Mouse (Mus musculus): ENCODE measurements at regions not wholly inside any gene's neighbourhood (a gene's known extent, or its start where the extent isn't known, plus 50 kb on each side); places are given as distances from the start of the nearest gene placed in this dataset.

DNA sequence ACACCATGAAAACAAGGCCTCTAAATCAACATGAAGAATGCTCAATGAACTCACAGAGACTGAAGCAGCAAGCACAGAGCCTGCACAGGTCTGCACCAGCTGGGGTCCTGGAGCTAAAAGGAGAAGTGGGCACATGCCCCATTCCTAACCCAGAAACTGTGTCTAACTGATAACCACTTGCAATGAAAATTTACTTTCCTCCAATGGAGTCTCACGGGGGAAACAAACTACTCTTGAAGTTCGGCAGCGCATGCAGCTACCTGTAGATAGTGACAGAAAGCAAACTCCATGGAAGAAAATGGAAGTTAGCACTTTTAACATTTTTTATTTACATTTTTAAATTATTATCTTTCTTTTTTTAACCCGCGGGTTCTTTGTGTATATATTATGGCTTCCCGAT, 76.8 kb upstream of the Akap6 start:
- no peak for DNase-seq (ENCODE audit: low spot score in 2 of 2)

DNA sequence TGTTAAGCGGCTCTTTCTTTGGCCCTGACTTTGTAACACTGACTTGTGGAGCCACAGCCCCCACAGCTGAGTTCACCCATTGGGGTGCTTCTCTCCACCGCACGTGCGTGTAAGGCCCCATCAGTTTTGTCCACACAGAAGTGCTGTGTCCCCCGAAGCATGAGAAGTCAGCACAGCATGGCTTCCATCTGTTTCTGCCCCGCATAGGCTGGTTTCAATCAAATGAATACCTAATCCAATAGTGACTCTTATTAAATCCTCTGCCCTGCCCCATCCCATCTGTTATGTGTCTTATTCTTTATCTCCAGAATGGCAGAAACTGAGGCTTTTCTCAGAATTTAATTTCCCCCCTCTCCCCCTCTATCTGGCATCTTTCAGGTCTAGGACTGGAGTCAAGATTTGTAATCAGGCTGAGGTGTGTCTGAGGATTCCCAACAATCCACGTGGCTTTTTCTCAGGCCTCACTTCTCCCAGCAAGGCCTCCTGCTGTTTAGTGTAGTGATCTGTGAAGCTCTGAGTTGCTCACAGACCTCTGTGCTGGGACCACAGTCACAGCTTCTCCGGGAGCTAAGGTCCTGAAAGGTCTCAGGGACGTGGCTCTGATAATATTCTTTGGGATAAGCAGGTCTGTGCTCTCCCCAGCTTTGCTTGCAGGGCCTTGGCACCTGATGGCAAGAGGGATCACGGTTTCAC, 75.6 kb upstream of the Akap6 start:
- DNase-seq (ENCODE audit: low spot score in 2 of 2), result no peak

DNA sequence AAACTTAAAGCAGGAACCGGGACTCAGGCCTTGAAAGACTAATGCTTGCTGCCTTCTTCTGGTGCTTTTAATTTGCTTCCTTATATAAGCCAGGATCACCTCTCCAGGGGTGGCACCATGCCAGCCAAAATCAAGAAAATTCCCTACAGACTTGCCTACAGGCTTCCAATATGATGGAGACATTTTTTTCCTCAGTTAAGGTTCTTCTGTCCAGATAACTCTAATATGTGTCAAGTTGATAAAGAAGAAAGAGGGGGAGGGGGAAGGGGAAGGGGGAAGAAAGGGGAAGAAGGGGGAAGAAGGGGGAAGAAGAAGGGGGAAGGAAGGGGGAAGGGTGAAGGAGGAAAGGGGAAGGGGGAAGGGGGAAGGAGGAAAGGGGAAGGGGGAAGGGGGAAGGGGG, 74.3 kb upstream of the Akap6 start:
- DNase-seq (ENCODE audit: low spot score in 2 of 2), result no peak

DNA sequence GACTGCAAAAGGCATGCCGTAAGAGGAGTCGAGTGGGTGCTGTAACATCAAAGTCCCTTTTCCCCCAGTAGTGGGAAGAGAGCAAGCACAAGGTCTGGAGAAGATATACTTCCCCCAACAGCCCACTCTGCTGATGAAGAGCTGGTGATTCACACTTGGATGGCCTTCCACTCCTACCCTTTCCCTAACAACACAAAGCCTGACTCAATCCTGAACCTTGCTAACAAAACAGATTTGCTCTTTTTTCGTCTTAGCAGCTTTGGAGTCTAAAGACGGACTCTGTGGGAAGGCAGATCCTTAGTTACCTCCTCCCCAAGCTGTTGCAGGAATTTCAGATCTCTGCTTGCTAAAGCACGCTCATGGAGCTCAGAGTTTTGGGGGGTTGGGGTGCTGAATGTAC, 70.4 kb upstream of the Akap6 start:
- no peak for DNase-seq (ENCODE audit: low spot score in 2 of 2)

DNA sequence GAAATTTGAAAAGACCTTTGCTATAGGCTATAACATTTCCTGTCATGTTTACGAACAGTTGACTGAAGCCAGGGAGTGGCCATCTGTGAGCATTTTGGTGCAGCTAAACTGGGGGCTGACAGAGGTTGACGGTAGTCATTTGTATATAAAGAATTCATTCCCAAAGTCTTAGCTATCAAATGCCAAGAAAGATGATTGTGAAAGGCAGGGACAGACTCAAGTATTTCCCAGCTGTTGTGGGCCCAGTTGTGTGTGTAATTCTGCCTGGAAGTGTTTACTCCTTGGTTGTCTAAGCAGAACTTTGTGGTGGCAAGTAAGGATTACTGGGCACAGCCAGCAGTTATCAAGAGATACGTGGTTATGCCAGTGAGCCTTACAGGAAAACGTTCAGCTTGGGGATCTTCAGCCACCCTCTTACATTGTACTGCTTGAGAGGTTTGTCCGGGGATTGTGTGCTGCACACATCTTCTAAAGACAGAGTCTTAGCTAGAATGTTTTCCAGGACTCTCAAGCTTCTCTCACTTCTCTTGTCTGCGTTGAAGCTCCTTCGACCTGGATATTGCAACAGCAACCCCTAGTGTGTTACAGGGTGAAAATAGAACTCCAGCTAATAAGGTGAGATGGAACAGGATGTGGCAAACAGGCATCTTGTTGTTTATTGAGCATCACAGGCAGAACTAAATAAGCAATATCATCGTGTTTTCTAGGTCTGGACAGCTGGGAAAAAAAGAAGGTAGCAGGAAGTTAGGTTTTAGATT, 63.9 kb upstream of the Akap6 start:
- DNase-seq (ENCODE audit: low spot score in 2 of 2), result no peak

- DNase-seq (ENCODE audit: low spot score in 2 of 2), result no peak
Measured at GRCm38 (mm10) chr12:52636186-52636881, 62.8 kb upstream of the Akap6 start.

GRCm38 (mm10) chr12:52636920-52637319, 62.3 kb upstream of the Akap6 start:
- DNase-seq (ENCODE audit: low spot score in 2 of 2), result no peak

- DNase-seq (ENCODE audit: low spot score in 2 of 2), result peak in 1 of 2 experiments; percentile 50
Measured at GRCm38 (mm10) chr12:52637506-52638249, 61.5 kb upstream of the Akap6 start.

DNA sequence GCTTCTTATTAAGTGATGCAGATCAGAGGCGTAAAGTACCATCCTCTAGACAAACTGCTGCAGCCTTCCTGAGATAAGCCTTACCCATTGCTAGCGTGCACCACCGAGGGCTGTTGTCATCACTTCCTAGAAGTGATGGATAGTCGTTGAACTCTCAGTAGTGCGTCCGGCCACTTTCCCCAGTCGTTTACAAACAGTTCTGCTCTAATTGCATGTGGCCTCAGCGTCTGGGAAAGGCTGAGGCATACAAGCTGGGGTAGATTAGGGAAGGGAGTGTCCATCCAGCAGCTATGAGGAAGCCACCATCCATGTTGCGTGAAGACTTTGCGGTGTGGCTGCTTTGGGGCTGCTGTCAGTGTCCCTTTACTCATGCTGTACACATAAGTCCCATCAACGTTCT, 60.7 kb upstream of the Akap6 start:
- DNase-seq (ENCODE audit: low spot score in 2 of 2), result no peak

GRCm38 (mm10) chr12:52644059-52644458, 55.1 kb upstream of the Akap6 start:
- DNase-seq (ENCODE audit: low spot score in 2 of 2), result peak; percentile 31 to 39
